Mouse (Mus musculus) leukemia stem cell, adult 10-12 weeks (primary cell): Measurements from ENCODE around the gene 2810408A11Rik. TPM values are rescaled to one million over a fixed set of nuclear protein-coding genes. Genes with fewer than 3 reads are reported as not detected.

ENCODE experiments used
- polyA plus RNA-seq: library from polyadenylated mRNA; stranded (reverse); fragments of >175 nt; gene quantifications from 2 replicates; pipeline ENCODE4 v1.2.3, GENCODE M21; 2012; ENCODE audit warnings: low replicate concordance

Gene 2810408A11Rik
- 0.18 and 0.33 TPM in 2 replicates for polyA plus RNA-seq

GRCm38 (mm10) chr11:69900471-69901405 lies at the start of gene 2810408A11Rik, which contains the start of gene Neurl4:
TSS of gene 2810408A11Rik (minus strand) at chr11:69900987.
TSS of gene Neurl4 (plus strand) at chr11:69901072.

GRCm38 (mm10) chr11:69948066-69948762 lies 47.4 kb upstream of the 2810408A11Rik start, which contains the start of gene Slc2a4:
TSS of gene Slc2a4 (minus strand) at chr11:69948188.

GRCm38 (mm10) chr11:69935137-69935879 lies 34.5 kb upstream of the 2810408A11Rik start, which contains the start of gene Ybx2:
TSS of gene Ybx2 (plus strand) at chr11:69935796.

GRCm38 (mm10) chr11:69921114-69922011 lies 20.6 kb upstream of the 2810408A11Rik start, which contains the start of gene Eif5a:
TSS of gene Eif5a (minus strand) at chr11:69921958.

GRCm38 (mm10) chr11:69913554-69914371 lies 13.0 kb upstream of the 2810408A11Rik start, which contains the start of gene Gps2:
TSS of gene Gps2 (plus strand) at chr11:69913888.

GRCm38 (mm10) chr11:69895291-69895690 lies 5.5 kb downstream of the 2810408A11Rik start, which contains the start of gene Acap1:
TSS of gene Acap1 (minus strand) at chr11:69895539.

GRCm38 (mm10) chr11:69880853-69881603 lies 19.8 kb downstream of the 2810408A11Rik start, which contains the start of gene Kctd11:
TSS of gene Kctd11 (minus strand) at chr11:69881406.

GRCm38 (mm10) chr11:69877878-69878277 lies 22.9 kb downstream of the 2810408A11Rik start, which contains the start of gene Tmem95:
TSS of gene Tmem95 (minus strand) at chr11:69878018.

GRCm38 (mm10) chr11:69858113-69858998 lies 42.4 kb downstream of the 2810408A11Rik start, which contains the start of gene Tnk1:
TSS of gene Tnk1 (minus strand) at chr11:69858730.

Other genes starting within 250 kb of the 2810408A11Rik start
- 0.44 TPM in 1 of 2 replicates, not detected in the other for gene Sox15, start 245.7 kb downstream of the 2810408A11Rik start, polyA plus RNA-seq
- gene Mpdu1, start 238.3 kb downstream of the 2810408A11Rik start, polyA plus RNA-seq, result 24.1 and 29.9 TPM in 2 replicates
- gene Cd68, start 234.8 kb downstream of the 2810408A11Rik start, polyA plus RNA-seq, result 26.6 and 82.4 TPM in 2 replicates
- gene Eif4a1, start 228.6 kb downstream of the 2810408A11Rik start, polyA plus RNA-seq, result 226 and 408 TPM in 2 replicates
- gene Senp3, start 218.9 kb downstream of the 2810408A11Rik start, polyA plus RNA-seq, result 128 and 137 TPM in 2 replicates
- gene Tnfsf13, start 215.2 kb downstream of the 2810408A11Rik start, polyA plus RNA-seq, result 2.3 and 5.0 TPM in 2 replicates
- 9.0 and 9.7 TPM in 2 replicates for gene Tnfsf12, start 205.1 kb downstream of the 2810408A11Rik start, polyA plus RNA-seq
- 6.6 and 8.1 TPM in 2 replicates for gene Tnfsfm13, start 204.9 kb downstream of the 2810408A11Rik start, polyA plus RNA-seq
- 92.9 and 194 TPM in 2 replicates for gene Polr2a, start 142.3 kb downstream of the 2810408A11Rik start, polyA plus RNA-seq
- gene Slc35g3, start 139.0 kb downstream of the 2810408A11Rik start, polyA plus RNA-seq, result not detected in 2 replicates
- gene Zbtb4, start 135.1 kb downstream of the 2810408A11Rik start, polyA plus RNA-seq, result 38.9 and 47.4 TPM in 2 replicates
- gene Chrnb1, start 105.0 kb downstream of the 2810408A11Rik start, polyA plus RNA-seq, result 0.18 and 0.20 TPM in 2 replicates
- gene Fgf11, start 99.1 kb downstream of the 2810408A11Rik start, polyA plus RNA-seq, result 0.07 and 0.47 TPM in 2 replicates
- not detected in 2 replicates for gene Tmem102, start 95.4 kb downstream of the 2810408A11Rik start, polyA plus RNA-seq
- gene Gm39566, start 85.7 kb downstream of the 2810408A11Rik start, polyA plus RNA-seq, result 0.07 TPM in 1 of 2 replicates, not detected in the other
- not detected in 2 replicates for gene Spem2, start 82.5 kb downstream of the 2810408A11Rik start, polyA plus RNA-seq
- not detected in 2 replicates for gene Spem1, start 78.8 kb downstream of the 2810408A11Rik start, polyA plus RNA-seq
- 3.7 and 5.0 TPM in 2 replicates for gene Nlgn2, start 63.2 kb downstream of the 2810408A11Rik start, polyA plus RNA-seq
- 531 and 1,176 TPM in 2 replicates for gene Tmem256, start 62.5 kb downstream of the 2810408A11Rik start, polyA plus RNA-seq
- 64.9 and 78.2 TPM in 2 replicates for gene Plscr3, start 54.6 kb downstream of the 2810408A11Rik start, polyA plus RNA-seq
- gene Tnk1, start 42.3 kb downstream of the 2810408A11Rik start, polyA plus RNA-seq, result 2.0 and 2.3 TPM in 2 replicates
- not detected in 2 replicates for gene Tmem95, start 23.0 kb downstream of the 2810408A11Rik start, polyA plus RNA-seq
- 1.4 and 2.2 TPM in 2 replicates for gene Kctd11, start 19.6 kb downstream of the 2810408A11Rik start, polyA plus RNA-seq
- gene Acap1, start 5.4 kb downstream of the 2810408A11Rik start, polyA plus RNA-seq, result 28.9 and 53.7 TPM in 2 replicates
- gene Neurl4, start 85 bp upstream of the 2810408A11Rik start, polyA plus RNA-seq, result 131 and 182 TPM in 2 replicates
- gene Gps2, start 12.9 kb upstream of the 2810408A11Rik start, polyA plus RNA-seq, result 157 and 339 TPM in 2 replicates
- 1,855 and 2,103 TPM in 2 replicates for gene Eif5a, start 21.0 kb upstream of the 2810408A11Rik start, polyA plus RNA-seq
- gene Ybx2, start 34.8 kb upstream of the 2810408A11Rik start, polyA plus RNA-seq, result 0.99 TPM in 1 of 2 replicates, not detected in the other
- gene Slc2a4, start 47.2 kb upstream of the 2810408A11Rik start, polyA plus RNA-seq, result 2.4 and 14.7 TPM in 2 replicates
- gene Cldn7, start 63.8 kb upstream of the 2810408A11Rik start, polyA plus RNA-seq, result 0.62 TPM in 1 of 2 replicates, not detected in the other
- 151 and 407 TPM in 2 replicates for gene Ctdnep1, start 80.2 kb upstream of the 2810408A11Rik start, polyA plus RNA-seq
- 7.0 and 11.8 TPM in 2 replicates for gene Elp5, start 81.5 kb upstream of the 2810408A11Rik start, polyA plus RNA-seq
- gene Gabarap, start 90.2 kb upstream of the 2810408A11Rik start, polyA plus RNA-seq, result 126 and 157 TPM in 2 replicates
- gene Phf23, start 94.8 kb upstream of the 2810408A11Rik start, polyA plus RNA-seq, result 43.8 and 51.3 TPM in 2 replicates
- gene Dvl2, start 99.6 kb upstream of the 2810408A11Rik start, polyA plus RNA-seq, result 32.3 and 38.3 TPM in 2 replicates
- gene Acadvl, start 114.4 kb upstream of the 2810408A11Rik start, polyA plus RNA-seq, result 24.5 and 26.3 TPM in 2 replicates
- 4.8 and 5.4 TPM in 2 replicates for gene Dlg4, start 116.0 kb upstream of the 2810408A11Rik start, polyA plus RNA-seq
- gene Asgr1, start 153.1 kb upstream of the 2810408A11Rik start, polyA plus RNA-seq, result not detected in 2 replicates
- not detected in 2 replicates for gene Asgr2, start 191.7 kb upstream of the 2810408A11Rik start, polyA plus RNA-seq
- gene Mgl2, start 229.3 kb upstream of the 2810408A11Rik start, polyA plus RNA-seq, result not detected in 2 replicates